Mouse (Mus musculus): Measurements from ENCODE around the gene Strada.
"Not testable (repeated sequence)": the region's sequence is repeated elsewhere in the genome, so short reads cannot be mapped to it uniquely, and the experiment has no call there.

The Strada gene

GRCm38 (mm10) chr11:106154770-106155169 is 47.2 kb downstream of the Strada start:
- DNase-seq = no peak

- DNase-seq = no peak
These were observed 47.9 kb downstream of the Strada start for GRCm38 (mm10) chr11:106154091-106154490.

DNA sequence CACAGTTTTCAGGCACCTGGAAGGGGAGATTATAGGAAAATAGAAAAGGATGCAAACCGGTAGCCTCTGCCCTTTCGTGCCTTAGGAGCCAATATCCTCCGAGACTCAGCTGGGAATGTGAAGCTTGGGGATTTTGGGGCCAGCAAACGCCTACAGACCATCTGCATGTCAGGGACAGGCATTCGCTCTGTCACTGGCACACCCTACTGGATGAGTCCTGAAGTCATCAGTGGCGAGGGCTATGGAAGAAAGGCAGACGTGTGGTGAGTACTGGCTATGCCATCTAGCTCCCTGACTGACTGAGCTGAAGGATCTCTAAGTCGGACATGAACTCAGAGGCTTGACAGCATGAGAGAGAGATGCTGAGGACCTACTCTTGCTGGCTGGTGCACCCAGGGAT is 49.8 kb downstream of the Strada start:
- peak; percentile 58 for DNase-seq

- DNase-seq = no peak
These were observed 50.7 kb downstream of the Strada start for GRCm38 (mm10) chr11:106151219-106151618.

- peak; percentile 61 for DNase-seq
These were observed 67.1 kb downstream of the Strada start for GRCm38 (mm10) chr11:106134580-106135528.

- DNase-seq = no peak
These were observed 69.5 kb downstream of the Strada start for GRCm38 (mm10) chr11:106132516-106132915.

DNA sequence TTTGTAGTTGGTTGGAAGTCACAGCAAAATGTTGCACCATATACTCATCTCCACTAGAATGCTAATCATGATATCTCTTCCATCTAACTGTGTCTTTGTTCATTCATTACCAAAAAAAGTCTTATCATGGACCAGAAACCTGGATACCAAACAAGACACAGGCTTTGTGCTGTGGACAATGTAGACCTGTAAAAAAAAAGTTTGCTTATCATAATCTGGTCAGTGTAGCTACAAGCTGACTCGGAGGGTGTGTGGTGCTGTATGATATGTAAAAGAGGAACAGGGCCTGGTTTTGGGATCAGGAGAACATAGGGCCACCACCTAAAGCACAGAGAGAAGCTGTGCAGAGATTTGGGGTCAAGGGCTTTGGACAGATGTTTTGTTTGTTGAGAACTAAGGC is 72.5 kb downstream of the Strada start:
- no peak for DNase-seq

GRCm38 (mm10) chr11:106126727-106127373 is 75.1 kb downstream of the Strada start:
- DNase-seq = not testable (repeated sequence)

- DNase-seq = no peak
These were observed 76.1 kb downstream of the Strada start for GRCm38 (mm10) chr11:106125827-106126226.

DNA sequence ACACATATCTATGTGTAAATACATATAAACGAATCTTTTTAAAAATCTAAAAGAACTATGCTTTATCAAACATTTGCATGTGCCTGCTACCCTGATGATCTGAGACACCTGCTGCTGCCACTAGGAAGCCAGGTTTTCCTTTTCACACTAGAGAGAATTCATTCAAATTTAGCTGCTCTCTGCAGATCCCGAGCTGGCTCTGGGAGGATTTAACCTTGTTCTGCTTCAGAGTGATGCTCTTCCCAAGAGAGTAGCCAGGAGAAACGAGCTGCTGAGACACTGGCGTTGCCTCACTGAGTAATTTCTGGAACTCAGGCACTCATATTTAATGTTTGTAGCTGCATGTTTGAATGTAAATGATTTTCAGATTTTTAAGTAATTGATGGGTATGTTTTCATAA is 77.2 kb downstream of the Strada start:
- DNase-seq = no peak

- DNase-seq = no peak
These were observed 79.2 kb downstream of the Strada start for GRCm38 (mm10) chr11:106122736-106123135.

DNA sequence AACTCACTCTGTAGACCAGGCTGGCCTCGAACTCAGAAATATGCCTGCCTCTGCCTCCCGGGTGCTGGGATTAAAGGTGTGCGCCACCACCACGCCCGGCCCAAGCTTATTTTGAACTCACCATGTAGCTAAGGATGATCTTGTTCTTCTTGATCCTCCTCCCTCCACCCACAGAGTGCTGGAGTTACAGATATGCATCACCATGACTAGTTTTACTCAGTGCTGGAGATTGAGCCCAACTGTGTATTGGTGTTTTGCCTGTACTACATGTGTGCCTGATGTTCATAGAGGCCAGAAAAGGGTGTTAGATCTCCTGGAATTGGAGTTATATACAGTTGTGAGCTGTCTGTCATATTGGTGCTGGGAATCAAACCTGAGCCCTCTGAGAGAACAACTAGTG is 79.7 kb downstream of the Strada start:
- no peak for DNase-seq
